Mouse (Mus musculus) heart, adult 2 months (tissue): Measurements from ENCODE around the gene Btbd11. TPM values are rescaled to one million over a fixed set of nuclear protein-coding genes. Genes with fewer than 3 reads are reported as not detected.

Experiments
- DNase-seq, 2 experiments: peaks; one replicate each; pipeline ENCODE4 v3.0.0; 2021
- H3K27ac ChIP-seq: fragments of 200-600 bp; 2 replicates; pipeline ENCODE4 v1.8.1; 2022
- H3K27me3 ChIP-seq: fragments of 200-500 bp; 2 replicates; pipeline ENCODE4 v1.6.1; 2012; ENCODE audit warnings: mild to moderate bottlenecking, low read length, inconsistent platforms, mixed read lengths; ENCODE audit not compliant: control insufficient read depth, insufficient read depth
- H3K36me3 ChIP-seq: fragments of 200-500 bp; 2 replicates; pipeline ENCODE4 v1.6.1; 2012; ENCODE audit warnings: low read length, inconsistent platforms; ENCODE audit not compliant: control insufficient read depth, insufficient read depth
- H3K4me1 ChIP-seq: fragments of 200-500 bp; 2 replicates; pipeline ENCODE4 v1.6.1; 2011; ENCODE audit warnings: low read length; ENCODE audit not compliant: control insufficient read depth, insufficient read depth
- H3K4me3 ChIP-seq: fragments of 200-600 bp; 2 replicates; pipeline ENCODE4 v1.8.1; 2022
- H3K79me2 ChIP-seq: fragments of 200-500 bp; replicated peaks from 2 replicates; pipeline ENCODE4 v1.6.1; 2012; ENCODE audit warnings: mild to moderate bottlenecking, inconsistent platforms, low read length, moderate library complexity, mixed read lengths; ENCODE audit not compliant: control insufficient read depth, insufficient read depth
- H3K9ac ChIP-seq: fragments of 200-500 bp; 2 replicates; pipeline ENCODE4 v1.6.1; 2012; ENCODE audit warnings: low read depth, mild to moderate bottlenecking, control low read depth, inconsistent platforms, low read length, mixed read lengths
- CTCF ChIP-seq: fragments of 200-600 bp; IDR thresholded peaks from 2 replicates; pipeline ENCODE4 v1.8.1; 2022; ENCODE audit warnings: antibody characterized with exemption, mild to moderate bottlenecking, moderate library complexity
- EP300 ChIP-seq: fragments of 200-500 bp; IDR thresholded peaks from 2 replicates; pipeline ENCODE4 v1.6.1; 2011; ENCODE audit warnings: low read depth, low read length, control low read depth; ENCODE audit not compliant: insufficient read depth
- POLR2A ChIP-seq: fragments of 200-500 bp; IDR thresholded peaks from 2 replicates; pipeline ENCODE4 v1.6.1; 2011; ENCODE audit warnings: mild to moderate bottlenecking, low read depth, low read length, control low read depth; ENCODE audit not compliant: insufficient read depth
- WGBS: fragments of 180-500 bp; shearing (Covaris S2); methylation state at CpG from one replicate; pipeline ENCODE4 v1.1.7; 2018; 5-methylcytosine and 5-hydroxymethylcytosine counted together
- intact Hi-C: fragments of 180-260 bp; cut with DNase I; formaldehyde crosslinking; loops from one replicate; pipeline ENCODE4 v1.15.1; 2025
- polyA plus RNA-seq: library from polyadenylated mRNA; depleted of rRNA; stranded (reverse); fragments of >200 nt; gene quantifications from 2 replicates; pipeline ENCODE4 v1.2.3, GENCODE M21; 2012
- total RNA-seq, 2 experiments: library from RNA; stranded (reverse); gene quantifications; 2 replicates each; pipeline ENCODE4 v1.2.3; 2021

The Btbd11 gene
- total and polyA plus RNA-seq, 3 experiments, result 1.4 to 2.7 (median 1.8) TPM

GRCm38 (mm10) chr10:85437217-85437616 lies 50.6 kb downstream of the Btbd11 start:
- intact Hi-C loops, result no loop called here
- no peak overlapping the region for H3K9ac ChIP-seq
- H3K4me3 ChIP-seq, result no peak overlapping the region
- no peaks in the 10 kb centered on the region for H3K4me1 ChIP-seq
- TF ChIP-seq EP300 (no peak), POLR2A (no peak), CTCF (0 out of 2 replicates have a peak, but pooled peaks have one; percentile 11)
- no peak overlapping the region for H3K27ac ChIP-seq
- DNase-seq, result no peak
- H3K79me2 ChIP-seq, result no peaks in the 10 kb centered on the region
- no peaks in the 10 kb centered on the region for H3K27me3 ChIP-seq
- H3K36me3 ChIP-seq, result no peaks in the 10 kb centered on the region
- WGBS, result 80% methylated on average over 3 of the region's 3 CpGs

DNA sequence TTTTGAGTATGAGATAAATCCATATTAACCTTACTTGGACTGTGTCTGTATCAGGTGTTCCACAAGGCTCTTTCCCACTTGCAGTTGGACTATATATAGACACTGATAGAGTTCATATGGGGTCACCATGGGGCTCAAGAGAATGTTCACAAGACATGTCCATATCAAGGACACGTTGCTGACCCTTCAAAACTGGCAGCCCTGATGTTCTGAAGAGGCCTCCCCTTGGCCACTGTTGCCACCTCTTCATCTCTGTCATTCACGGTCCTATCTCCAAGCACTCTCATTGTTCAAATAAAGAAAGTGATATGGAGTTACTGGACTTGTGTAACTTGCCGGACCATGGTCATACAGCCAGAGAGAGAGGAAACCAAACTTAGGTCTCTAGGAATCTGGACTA lies 56.8 kb downstream of the Btbd11 start:
- H3K27me3 ChIP-seq, result no peaks in the 10 kb centered on the region
- H3K4me3 ChIP-seq, result no peak overlapping the region
- no peak overlapping the region for H3K27ac ChIP-seq
- intact Hi-C loops, result no loop called here
- no peak overlapping the region for H3K9ac ChIP-seq
- TF ChIP-seq POLR2A (no peak), EP300 (peak; percentile 58; the same call in 1 of the 2 replicates)
- H3K4me1 ChIP-seq, result no peaks in the 10 kb centered on the region; the same call in 1 of the 2 replicates
- DNase-seq, result peak in 1 of 2 experiments; percentile 56
- no peaks in the 10 kb centered on the region for H3K36me3 ChIP-seq
- WGBS, result 56% methylated on average over 3 of the region's 3 CpGs
- no peaks in the 10 kb centered on the region for H3K79me2 ChIP-seq

DNA sequence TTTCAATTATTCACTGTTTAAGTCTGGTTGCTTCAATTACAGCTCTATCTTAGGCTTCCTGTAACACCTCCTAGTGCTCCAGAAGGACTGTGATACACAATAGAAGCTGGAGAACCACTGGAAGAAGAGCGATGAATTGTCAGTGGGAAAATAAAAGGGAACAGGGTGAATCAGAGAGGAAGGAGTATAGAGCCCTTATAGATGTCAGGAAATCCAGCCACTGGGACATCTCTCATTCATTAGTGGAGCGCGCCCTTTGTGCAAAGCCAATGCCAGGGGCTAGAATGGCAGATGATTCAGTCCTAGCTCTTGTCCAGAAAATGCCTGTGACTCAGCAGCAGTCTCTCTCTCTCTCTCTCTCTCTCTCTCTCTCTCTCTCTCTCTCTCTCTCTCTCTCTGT lies 59.3 kb downstream of the Btbd11 start:
- H3K27ac ChIP-seq, result no peak overlapping the region
- H3K36me3 ChIP-seq, result no peaks in the 10 kb centered on the region
- intact Hi-C loops, result no loop called here
- no peak overlapping the region for H3K9ac ChIP-seq
- no peaks in the 10 kb centered on the region for H3K79me2 ChIP-seq
- H3K4me1 ChIP-seq, result no peaks in the 10 kb centered on the region; the same call in 1 of the 2 replicates
- no peak overlapping the region for H3K4me3 ChIP-seq
- H3K27me3 ChIP-seq, result no peaks in the 10 kb centered on the region
- no peak for DNase-seq
- TF ChIP-seq EP300 (no peak), CTCF (no peak), POLR2A (no peak)
- WGBS, result 87% methylated on average over 3 of the region's 3 CpGs

- H3K27ac ChIP-seq, result no peak overlapping the region
- H3K9ac ChIP-seq, result no peak overlapping the region
- no peaks in the 10 kb centered on the region for H3K27me3 ChIP-seq
- no peaks in the 10 kb centered on the region for H3K36me3 ChIP-seq
- DNase-seq, result no peak
- H3K79me2 ChIP-seq, result no peaks in the 10 kb centered on the region
- H3K4me1 ChIP-seq, result no peaks in the 10 kb centered on the region; the same call in 1 of the 2 replicates
- 70% methylated on average over 1 of the region's 1 CpGs for WGBS
- intact Hi-C loops, result no loop called here
- no peak for TF ChIP-seq EP300
- no peak for TF ChIP-seq POLR2A
- no peak for TF ChIP-seq CTCF
- H3K4me3 ChIP-seq, result no peak overlapping the region
These were observed 60.1 kb downstream of the Btbd11 start for GRCm38 (mm10) chr10:85446700-85447099.

DNA sequence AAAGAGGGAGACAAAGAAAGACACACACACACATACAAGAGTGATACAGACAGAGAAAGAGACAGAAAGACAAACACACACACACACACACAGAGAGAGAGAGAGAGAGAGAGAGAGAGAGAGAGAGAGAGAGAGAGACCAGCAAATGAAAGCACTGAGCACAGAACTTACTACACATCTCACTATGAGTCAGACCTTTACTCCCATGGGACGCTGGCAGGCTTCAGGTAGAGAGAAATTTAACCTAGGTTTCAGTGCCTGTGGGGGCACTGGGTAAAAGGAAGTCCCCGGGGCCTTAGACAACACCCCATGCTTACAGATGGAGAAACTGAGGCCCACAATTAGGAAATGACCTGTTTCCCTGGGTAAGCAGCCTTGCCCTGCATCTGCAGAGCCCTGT lies 61.3 kb downstream of the Btbd11 start:
- Histone ChIP-seq H3K27ac (no peak overlapping the region), H3K36me3 (no peaks in the 10 kb centered on the region), H3K4me1 (no peaks in the 10 kb centered on the region), H3K27me3 (no peaks in the 10 kb centered on the region), H3K9ac (no peak overlapping the region), H3K79me2 (no peaks in the 10 kb centered on the region), H3K4me3 (no peak overlapping the region)
- intact Hi-C loops, result no loop called here
- WGBS, result 65% methylated on average over 2 of the region's 2 CpGs
- no peak for DNase-seq
- no peak for TF ChIP-seq POLR2A
- no peak for TF ChIP-seq EP300
- no peak for TF ChIP-seq CTCF

- no peak for DNase-seq
- Histone ChIP-seq H3K9ac (no peak overlapping the region), H3K36me3 (no peaks in the 10 kb centered on the region), H3K79me2 (no peaks in the 10 kb centered on the region), H3K27ac (no peak overlapping the region), H3K4me3 (no peak overlapping the region), H3K4me1 (no peaks in the 10 kb centered on the region), H3K27me3 (no peaks in the 10 kb centered on the region)
- TF ChIP-seq EP300 (no peak), CTCF (no peak), POLR2A (no peak)
- 63% methylated on average over 8 of the region's 8 CpGs for WGBS
- intact Hi-C loops, result no loop called here
These were observed 65.2 kb downstream of the Btbd11 start for GRCm38 (mm10) chr10:85451629-85452368.
